ENCODE assay signal across 7 mouse cellular contexts in genomic region chr17:46771616-46772015, GRCm38 (mm10). TPM values are rescaled to one million over a fixed set of nuclear protein-coding genes. Genes with fewer than 3 reads are reported as not detected.
DNase-seq lines count a peak whose midpoint lies in the region; ATAC-seq and TF ChIP-seq lines count a peak whose summit lies in the region.

No protein-coding gene starts in this region.

- no peak for TF ChIP-seq CTCF in lung, embryonic 14.5 days (IDR thresholded peaks at IDR 0.05; ENCODE audit: low read depth)
- no peak for TF ChIP-seq CTCF in lung, adult 2 months (IDR thresholded peaks at IDR 0.05; ENCODE audit: insufficient read depth, low read length)
- no peak for TF ChIP-seq CTCF in intestine, postnatal 0 days (IDR thresholded peaks at IDR 0.05; ENCODE audit: low read depth)

- peak overlapping the region; percentile 91 for H3K4me3 ChIP-seq in lung, embryonic 14.5 days (ENCODE audit: low read depth, low read length)
- no peak overlapping the region for H3K4me3 ChIP-seq in lung, adult 2 months (replicated peaks; ENCODE audit: extremely low read depth, low read depth, low read length)
- peak overlapping the region; percentile 79 for H3K4me3 ChIP-seq in forebrain, embryonic 12.5 days (replicated peaks)
- H3K4me3 ChIP-seq in intestine, postnatal 0 days (ENCODE audit: low read depth, low read length): peak overlapping the region; percentile 85; the same call in 1 of the 2 replicates
- H3K4me3 ChIP-seq in neural tube, embryonic 14.5 days (ENCODE audit: low read depth, low read length): peak overlapping the region; percentile 88

- peak overlapping the region; percentile 75 for H3K4me2 ChIP-seq in lung, embryonic 14.5 days
- H3K4me2 ChIP-seq in forebrain, embryonic 12.5 days: peak overlapping the region; percentile 93
- peak overlapping the region; percentile 94 for H3K4me2 ChIP-seq in intestine, postnatal 0 days (replicated peaks; ENCODE audit: low read depth)
- H3K4me2 ChIP-seq in neural tube, embryonic 14.5 days (ENCODE audit: low read depth, low read length): peak overlapping the region; percentile 95

- H3K27me3 ChIP-seq in lung, embryonic 14.5 days (ENCODE audit: insufficient read depth, low read length): no peaks in the 10 kb centered on the region
- H3K27me3 ChIP-seq in forebrain, embryonic 12.5 days: no peaks in the 10 kb centered on the region
- H3K27me3 ChIP-seq in intestine, postnatal 0 days (replicated peaks; ENCODE audit: control insufficient read depth, insufficient read depth, low read length): no peaks in the 10 kb centered on the region
- no peaks in the 10 kb centered on the region for H3K27me3 ChIP-seq in neural tube, embryonic 14.5 days (ENCODE audit: control insufficient read depth, insufficient read depth, low read length)

- no peaks in the 10 kb centered on the region for H3K9me3 ChIP-seq in lung, embryonic 14.5 days (ENCODE audit: low read depth, low read length)
- no peaks in the 10 kb centered on the region for H3K9me3 ChIP-seq in forebrain, embryonic 12.5 days
- H3K9me3 ChIP-seq in intestine, postnatal 0 days (ENCODE audit: control insufficient read depth): no peaks in the 10 kb centered on the region
- no peaks in the 10 kb centered on the region for H3K9me3 ChIP-seq in neural tube, embryonic 14.5 days (ENCODE audit: control insufficient read depth, low read length)

- TF ChIP-seq POLR2A in lung, adult 2 months (IDR thresholded peaks at IDR 0.05; ENCODE audit: borderline replicate concordance, extremely low read depth, low read depth, low read length): no peak

- H3K36me3 ChIP-seq in lung, embryonic 14.5 days (ENCODE audit: insufficient read depth): peaks cover 27% of the 10 kb centered on the region
- peaks cover 28% of the 10 kb centered on the region for H3K36me3 ChIP-seq in forebrain, embryonic 12.5 days (replicated peaks)
- H3K36me3 ChIP-seq in intestine, postnatal 0 days (ENCODE audit: control insufficient read depth, insufficient read depth): peaks cover 25% of the 10 kb centered on the region
- peaks cover 20% of the 10 kb centered on the region for H3K36me3 ChIP-seq in neural tube, embryonic 14.5 days (ENCODE audit: control insufficient read depth, insufficient read depth, low read length)

- DNase-seq in lung, embryonic 14.5 days: no peak
- DNase-seq in lung, adult 2 months: no peak
- DNase-seq in natural killer cell, adult 2 months (ENCODE audit: low spot score in 2 of 2): no peak

- peak overlapping the region; percentile 79 for H3K9ac ChIP-seq in lung, embryonic 14.5 days
- H3K9ac ChIP-seq in forebrain, embryonic 12.5 days: peak overlapping the region; percentile 76; the same call in 1 of the 2 replicates
- no peak overlapping the region for H3K9ac ChIP-seq in intestine, postnatal 0 days (ENCODE audit: low read depth, low read length)
- H3K9ac ChIP-seq in neural tube, embryonic 14.5 days (replicated peaks; ENCODE audit: low read depth, low read length): peak overlapping the region; percentile 62; the same call in 1 of the 2 replicates

- H3K4me1 ChIP-seq in lung, embryonic 14.5 days (ENCODE audit: insufficient read depth): peaks cover 5% of the 10 kb centered on the region; the same call in 1 of the 2 replicates
- peaks cover 2% of the 10 kb centered on the region; the same call in 1 of the 2 replicates for H3K4me1 ChIP-seq in lung, adult 2 months (ENCODE audit: control insufficient read depth, insufficient read depth, low read length)
- H3K4me1 ChIP-seq in forebrain, embryonic 12.5 days: peaks cover 19% of the 10 kb centered on the region
- H3K4me1 ChIP-seq in intestine, postnatal 0 days (replicated peaks; ENCODE audit: control insufficient read depth, insufficient read depth, low read length): no peaks in the 10 kb centered on the region
- peaks cover 11% of the 10 kb centered on the region for H3K4me1 ChIP-seq in neural tube, embryonic 14.5 days (ENCODE audit: control insufficient read depth, insufficient read depth, low read length)

- 52% methylated on average over 17 of the region's 17 CpGs for WGBS in lung, embryonic 14.5 days
- WGBS in lung, adult 2 months: 59% methylated on average over 17 of the region's 17 CpGs
- 67% methylated on average over 17 of the region's 17 CpGs for WGBS in forebrain, embryonic 12.5 days
- WGBS in intestine, postnatal 0 days: 66% methylated on average over 17 of the region's 17 CpGs
- WGBS in neural tube, embryonic 14.5 days: 76% methylated on average over 17 of the region's 17 CpGs

- H3K27ac ChIP-seq in lung, embryonic 14.5 days (ENCODE audit: low read depth): peak overlapping the region; percentile 86; the same call in 1 of the 2 replicates
- no peak overlapping the region for H3K27ac ChIP-seq in forebrain, embryonic 12.5 days
- H3K27ac ChIP-seq in intestine, postnatal 0 days (ENCODE audit: low read depth, low read length): no peak overlapping the region
- peak overlapping the region; percentile 67; the same call in 1 of the 2 replicates for H3K27ac ChIP-seq in neural tube, embryonic 14.5 days (ENCODE audit: low read depth, low read length)

- no peak for ATAC-seq in lung, embryonic 14.5 days (ENCODE audit: insufficient read depth)
- ATAC-seq in forebrain, embryonic 12.5 days (ENCODE audit: low FRiP score): no peak
- ATAC-seq in intestine, postnatal 0 days: no peak
- no peak for ATAC-seq in neural tube, embryonic 14.5 days (ENCODE audit: low read depth)
- no peak for ATAC-seq in CD4-positive, CD25-positive, alpha-beta regulatory T cell, adult 4 months

RNA-seq across cellular contexts. Expression of gene 2310039H08Rik, which starts 0.8 kb away (rescaled TPM):
- polyA plus RNA-seq in lung, embryonic 14.5 days (2014; fragmentation: Nextera tagmentation; extraction: Ambion mirVana): 58.2 and 64.7 TPM in 2 replicates
- polyA plus RNA-seq in lung, adult 2 months (2012; rRNA removed): 65.3 and 79.1 TPM in 2 replicates
- 57.2 and 61.2 TPM in 2 replicates for polyA plus RNA-seq in forebrain, embryonic 12.5 days (2016; fragmentation: Nextera tagmentation; extraction: Ambion mirVana)
- polyA plus RNA-seq in intestine, postnatal 0 days (2015; fragmentation: Nextera tagmentation; extraction: Ambion mirVana): 123 and 124 TPM in 2 replicates
- polyA plus RNA-seq in neural tube, embryonic 14.5 days (2014; fragmentation: Nextera tagmentation; extraction: Ambion mirVana): 58.3 and 60.4 TPM in 2 replicates
- polyA plus RNA-seq in CD4-positive, CD25-positive, alpha-beta regulatory T cell, adult 4 months (2017; shearing (Covaris generic)): 10 to 100 TPM; 16.1 to 18.9 TPM

RNA-seq across cellular contexts. Expression of gene Ptcra, which starts 8.1 kb away (rescaled TPM):
- polyA plus RNA-seq in lung, embryonic 14.5 days (2014; fragmentation: Nextera tagmentation; extraction: Ambion mirVana): 0.24 and 0.37 TPM in 2 replicates
- not detected in 2 replicates for polyA plus RNA-seq in lung, adult 2 months (2012; rRNA removed)
- 0.24 and 0.36 TPM in 2 replicates for polyA plus RNA-seq in forebrain, embryonic 12.5 days (2016; fragmentation: Nextera tagmentation; extraction: Ambion mirVana)
- polyA plus RNA-seq in intestine, postnatal 0 days (2015; fragmentation: Nextera tagmentation; extraction: Ambion mirVana): 0.24 and 0.33 TPM in 2 replicates
- 0.32 TPM in 1 of 2 replicates, not detected in the other for polyA plus RNA-seq in neural tube, embryonic 14.5 days (2014; fragmentation: Nextera tagmentation; extraction: Ambion mirVana)
- polyA plus RNA-seq in CD4-positive, CD25-positive, alpha-beta regulatory T cell, adult 4 months (2017; shearing (Covaris generic)): under 1 TPM in 1 of 2 experiments, not detected in 1; 0.49 TPM

RNA-seq across cellular contexts. Expression of gene Rpl7l1, which starts 10.9 kb away (rescaled TPM):
- polyA plus RNA-seq in lung, embryonic 14.5 days (2014; fragmentation: Nextera tagmentation; extraction: Ambion mirVana): 169 and 171 TPM in 2 replicates
- 14.3 and 21.6 TPM in 2 replicates for polyA plus RNA-seq in lung, adult 2 months (2012; rRNA removed)
- polyA plus RNA-seq in forebrain, embryonic 12.5 days (2016; fragmentation: Nextera tagmentation; extraction: Ambion mirVana): 154 and 178 TPM in 2 replicates
- polyA plus RNA-seq in intestine, postnatal 0 days (2015; fragmentation: Nextera tagmentation; extraction: Ambion mirVana): 77.1 and 78.5 TPM in 2 replicates
- polyA plus RNA-seq in neural tube, embryonic 14.5 days (2014; fragmentation: Nextera tagmentation; extraction: Ambion mirVana): 69.9 and 82.1 TPM in 2 replicates
- polyA plus RNA-seq in CD4-positive, CD25-positive, alpha-beta regulatory T cell, adult 4 months (2017; shearing (Covaris generic)): 100 to 1,000 TPM; 159 to 205 TPM

RNA-seq across cellular contexts. Expression of gene Cnpy3, which starts 19.6 kb away (rescaled TPM):
- polyA plus RNA-seq in lung, embryonic 14.5 days (2014; fragmentation: Nextera tagmentation; extraction: Ambion mirVana): 77.4 and 79.3 TPM in 2 replicates
- polyA plus RNA-seq in lung, adult 2 months (2012; rRNA removed): 54.9 and 59.7 TPM in 2 replicates
- polyA plus RNA-seq in forebrain, embryonic 12.5 days (2016; fragmentation: Nextera tagmentation; extraction: Ambion mirVana): 56.6 and 57.3 TPM in 2 replicates
- polyA plus RNA-seq in intestine, postnatal 0 days (2015; fragmentation: Nextera tagmentation; extraction: Ambion mirVana): 32.2 and 35.6 TPM in 2 replicates
- polyA plus RNA-seq in neural tube, embryonic 14.5 days (2014; fragmentation: Nextera tagmentation; extraction: Ambion mirVana): 62.5 and 65.8 TPM in 2 replicates
- polyA plus RNA-seq in CD4-positive, CD25-positive, alpha-beta regulatory T cell, adult 4 months (2017; shearing (Covaris generic)): 10 to 100 TPM; 24.4 to 25.5 TPM

RNA-seq across cellular contexts. Expression of gene Gnmt, which starts 42.6 kb away (rescaled TPM):
- polyA plus RNA-seq in lung, embryonic 14.5 days (2014; fragmentation: Nextera tagmentation; extraction: Ambion mirVana): 0.77 and 1.5 TPM in 2 replicates
- polyA plus RNA-seq in lung, adult 2 months (2012; rRNA removed): 13.4 and 14.1 TPM in 2 replicates
- 0.54 and 0.91 TPM in 2 replicates for polyA plus RNA-seq in forebrain, embryonic 12.5 days (2016; fragmentation: Nextera tagmentation; extraction: Ambion mirVana)
- 0.39 and 0.48 TPM in 2 replicates for polyA plus RNA-seq in intestine, postnatal 0 days (2015; fragmentation: Nextera tagmentation; extraction: Ambion mirVana)
- polyA plus RNA-seq in neural tube, embryonic 14.5 days (2014; fragmentation: Nextera tagmentation; extraction: Ambion mirVana): 2.1 TPM in 2 replicates
- not detected for polyA plus RNA-seq in CD4-positive, CD25-positive, alpha-beta regulatory T cell, adult 4 months (2017; shearing (Covaris generic))

Comparison
In these comparisons a context has a peak if more than half of its experiments do, and no peak if none do; other contexts are left out.
1. H3K27ac ChIP-seq: peak in lung, embryonic 14.5 days (single experiment) and neural tube, embryonic 14.5 days (single experiment); none in forebrain, embryonic 12.5 days (single experiment) and intestine, postnatal 0 days (single experiment).
2. Peak in every context shown above with its lines, with median percentiles within 50 percentile points of each other: H3K4me2 ChIP-seq.